Mouse (Mus musculus): ENCODE data around the gene Nsun7.

DNA sequence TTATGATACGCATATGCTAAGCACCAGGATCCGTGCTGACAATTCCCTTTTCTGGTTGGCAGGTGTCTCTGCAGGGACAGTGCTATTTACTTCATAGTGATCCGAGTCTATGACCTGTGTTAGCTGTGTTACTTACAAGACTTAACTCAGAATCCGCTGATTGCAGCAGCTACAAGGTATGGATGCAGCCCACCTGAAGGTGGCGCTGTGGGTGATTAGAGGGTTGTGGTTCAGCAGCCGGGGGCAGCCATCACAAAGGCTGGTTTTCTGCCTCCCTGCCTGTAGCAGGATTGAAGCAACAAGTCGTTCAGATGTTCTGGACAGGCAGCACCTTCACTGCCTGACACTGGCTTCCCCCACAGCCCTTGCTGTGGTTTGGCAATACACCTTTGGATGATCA, 78.9 kb downstream of the Nsun7 start:
- peak; percentile 49 for TF ChIP-seq CTCF (IDR thresholded peaks at IDR 0.05; ENCODE audit: low read depth)
- no peak for TF ChIP-seq EP300 (IDR thresholded peaks at IDR 0.05; ENCODE audit: low read depth)
